Mouse (Mus musculus) ES-E14 (cell line): ENCODE results near the gene Cdk7.

Experiments
- CHD2 ChIP-seq: IDR thresholded peaks from 2 replicates; pipeline ENCODE4 v1.6.1; 2014; ENCODE audit warnings: mild to moderate bottlenecking, low read depth, low read length, inconsistent platforms
- HCFC1 ChIP-seq: IDR thresholded peaks from 2 replicates; pipeline ENCODE4 v1.6.1; 2012; ENCODE audit warnings: low read length, inconsistent platforms, borderline replicate concordance; ENCODE audit not compliant: insufficient read depth
- MAFK ChIP-seq: IDR thresholded peaks from 2 replicates; pipeline ENCODE4 v1.6.1; 2014; ENCODE audit warnings: mild to moderate bottlenecking, low read depth, low read length, inconsistent platforms; ENCODE audit not compliant: insufficient read depth
- ZC3H11A ChIP-seq: IDR thresholded peaks from 2 replicates; pipeline ENCODE4 v1.6.1; 2012; ENCODE audit warnings: low read depth, mild to moderate bottlenecking, inconsistent platforms, low read length, borderline replicate concordance
- ZNF384 ChIP-seq: IDR thresholded peaks from 2 replicates; pipeline ENCODE4 v1.6.1; 2012; ENCODE audit warnings: low read depth, low read length, inconsistent platforms

- TF ChIP-seq HCFC1 (no peak), MAFK (no peak), ZC3H11A (no peak), ZNF384 (no peak), CHD2 (no peak)
Measured at GRCm38 (mm10) chr13:100706206-100706605, 24.5 kb downstream of the Cdk7 start.
